Mouse (Mus musculus): Measurements from ENCODE around the gene Mrps30. TPM values are rescaled to one million over a fixed set of nuclear protein-coding genes. Genes with fewer than 3 reads are reported as not detected.

Mrps30 gene
- polyA plus RNA-seq (2014; fragmentation: Nextera tagmentation; extraction: Ambion mirVana): 42.4 and 45.4 TPM in 2 replicates

GRCm38 (mm10) chr13:118386511-118387447 lies at the start of gene Mrps30, which contains the start of gene B430218F22Rik:
Gene Mrps30 (minus strand): TSS chr13:118387252.
Gene B430218F22Rik (plus strand): TSS chr13:118386630.
- DNase-seq (ENCODE audit: low spot score) (peak; percentile 98), ATAC-seq (replicated peaks; ENCODE audit: insufficient number of reproducible peaks, low FRiP score, low TSS enrichment, low read depth) (peak; percentile 93)
- no peak within 1 kb of the TSS; the same call in 1 of the 2 replicates for H3K27ac ChIP-seq (replicated peaks; ENCODE audit: low read depth, low read length)
- H3K4me2 ChIP-seq (ENCODE audit: low read depth, low read length): peak within 1 kb of the TSS; percentile 62
- H3K4me3 ChIP-seq (ENCODE audit: low read depth, low read length): peak within 1 kb of the TSS; percentile 92
- H3K4me1 ChIP-seq (ENCODE audit: control insufficient read depth, insufficient read depth, low read length): no peaks in the 10 kb centered on the region
- no peaks in the 10 kb centered on the region; the same call in none of the 2 replicates for H3K36me3 ChIP-seq (replicated peaks; ENCODE audit: control insufficient read depth, insufficient read depth, low read depth, low read length)
- no peaks in the 10 kb centered on the region for H3K9me3 ChIP-seq (replicated peaks; ENCODE audit: control insufficient read depth, low read length)
- H3K27me3 ChIP-seq (ENCODE audit: control insufficient read depth, insufficient read depth, low read length): no peaks in the 10 kb centered on the region
- peak within 1 kb of the TSS; percentile 90 for H3K9ac ChIP-seq (replicated peaks; ENCODE audit: low read length)
- under 1% methylated on average over 91 of the region's 93 CpGs for WGBS

- H3K4me1 ChIP-seq (ENCODE audit: control insufficient read depth, insufficient read depth, low read length): no peaks in the 10 kb centered on the region
- no peaks in the 10 kb centered on the region for H3K36me3 ChIP-seq (replicated peaks; ENCODE audit: control insufficient read depth, insufficient read depth, low read depth, low read length)
- no peaks in the 10 kb centered on the region for H3K9me3 ChIP-seq (replicated peaks; ENCODE audit: control insufficient read depth, low read length)
- H3K27ac ChIP-seq (replicated peaks; ENCODE audit: low read depth, low read length): no peak overlapping the region
- ATAC-seq (replicated peaks; ENCODE audit: insufficient number of reproducible peaks, low FRiP score, low TSS enrichment, low read depth) (no peak), DNase-seq (ENCODE audit: low spot score) (no peak)
- no peaks in the 10 kb centered on the region for H3K27me3 ChIP-seq (ENCODE audit: control insufficient read depth, insufficient read depth, low read length)
- H3K4me2 ChIP-seq (ENCODE audit: low read depth, low read length): no peak overlapping the region
- H3K4me3 ChIP-seq (ENCODE audit: low read depth, low read length): no peak overlapping the region
- 91% methylated on average over 1 of the region's 1 CpGs for WGBS
- no peak overlapping the region for H3K9ac ChIP-seq (replicated peaks; ENCODE audit: low read length)
These were observed 33.8 kb upstream of the Mrps30 start for GRCm38 (mm10) chr13:118420847-118421246.

- no peak overlapping the region for H3K27ac ChIP-seq (replicated peaks; ENCODE audit: low read depth, low read length)
- H3K4me3 ChIP-seq (ENCODE audit: low read depth, low read length): no peak overlapping the region
- no peak for DNase-seq (ENCODE audit: low spot score)
- no peak for ATAC-seq (replicated peaks; ENCODE audit: insufficient number of reproducible peaks, low FRiP score, low TSS enrichment, low read depth)
- H3K27me3 ChIP-seq (ENCODE audit: control insufficient read depth, insufficient read depth, low read length): no peaks in the 10 kb centered on the region
- no peaks in the 10 kb centered on the region for H3K36me3 ChIP-seq (replicated peaks; ENCODE audit: control insufficient read depth, insufficient read depth, low read depth, low read length)
- no peaks in the 10 kb centered on the region for H3K9me3 ChIP-seq (replicated peaks; ENCODE audit: control insufficient read depth, low read length)
- no peak overlapping the region for H3K4me2 ChIP-seq (ENCODE audit: low read depth, low read length)
- no peaks in the 10 kb centered on the region for H3K4me1 ChIP-seq (ENCODE audit: control insufficient read depth, insufficient read depth, low read length)
- 85% methylated on average over 1 of the region's 1 CpGs for WGBS
- H3K9ac ChIP-seq (replicated peaks; ENCODE audit: low read length): no peak overlapping the region
These were observed 33.4 kb upstream of the Mrps30 start for GRCm38 (mm10) chr13:118420408-118420807.

GRCm38 (mm10) chr13:118418163-118418562 lies 31.1 kb upstream of the Mrps30 start:
- no peak for ATAC-seq (replicated peaks; ENCODE audit: insufficient number of reproducible peaks, low FRiP score, low TSS enrichment, low read depth)

GRCm38 (mm10) chr13:118411297-118411992 lies 24.4 kb upstream of the Mrps30 start:
- no peak overlapping the region for H3K9ac ChIP-seq (replicated peaks; ENCODE audit: low read length)
- H3K36me3 ChIP-seq (replicated peaks; ENCODE audit: control insufficient read depth, insufficient read depth, low read depth, low read length): no peaks in the 10 kb centered on the region
- no peak overlapping the region for H3K27ac ChIP-seq (replicated peaks; ENCODE audit: low read depth, low read length)
- no peaks in the 10 kb centered on the region for H3K4me1 ChIP-seq (ENCODE audit: control insufficient read depth, insufficient read depth, low read length)
- ATAC-seq (replicated peaks; ENCODE audit: insufficient number of reproducible peaks, low FRiP score, low TSS enrichment, low read depth) (no peak), DNase-seq (ENCODE audit: low spot score) (no peak)
- no peaks in the 10 kb centered on the region for H3K27me3 ChIP-seq (ENCODE audit: control insufficient read depth, insufficient read depth, low read length)
- H3K4me2 ChIP-seq (ENCODE audit: low read depth, low read length): no peak overlapping the region
- WGBS: 81% methylated on average over 6 of the region's 6 CpGs
- H3K4me3 ChIP-seq (ENCODE audit: low read depth, low read length): no peak overlapping the region
- H3K9me3 ChIP-seq (replicated peaks; ENCODE audit: control insufficient read depth, low read length): no peaks in the 10 kb centered on the region

More at GRCm38 (mm10) chr13:118418163-118418562, 31.1 kb upstream of the Mrps30 start:
- Histone ChIP-seq H3K27ac (replicated peaks; ENCODE audit: low read depth, low read length) (no peak overlapping the region), H3K4me1 (ENCODE audit: control insufficient read depth, insufficient read depth, low read length) (no peaks in the 10 kb centered on the region), H3K4me3 (ENCODE audit: low read depth, low read length) (no peak overlapping the region), H3K36me3 (replicated peaks; ENCODE audit: control insufficient read depth, insufficient read depth, low read depth, low read length) (no peaks in the 10 kb centered on the region), H3K4me2 (ENCODE audit: low read depth, low read length) (no peak overlapping the region), H3K9ac (replicated peaks; ENCODE audit: low read length) (no peak overlapping the region), H3K9me3 (replicated peaks; ENCODE audit: control insufficient read depth, low read length) (no peaks in the 10 kb centered on the region), H3K27me3 (ENCODE audit: control insufficient read depth, insufficient read depth, low read length) (no peaks in the 10 kb centered on the region)
- no peak for DNase-seq (ENCODE audit: low spot score)
- 69% methylated on average over 4 of the region's 4 CpGs for WGBS

GRCm38 (mm10) chr13:118403544-118403943 lies 16.5 kb upstream of the Mrps30 start:
- Histone ChIP-seq H3K4me2 (ENCODE audit: low read depth, low read length) (no peak overlapping the region), H3K4me3 (ENCODE audit: low read depth, low read length) (no peak overlapping the region), H3K27ac (replicated peaks; ENCODE audit: low read depth, low read length) (no peak overlapping the region), H3K9me3 (replicated peaks; ENCODE audit: control insufficient read depth, low read length) (no peaks in the 10 kb centered on the region), H3K9ac (replicated peaks; ENCODE audit: low read length) (no peak overlapping the region), H3K36me3 (replicated peaks; ENCODE audit: control insufficient read depth, insufficient read depth, low read depth, low read length) (no peaks in the 10 kb centered on the region), H3K27me3 (ENCODE audit: control insufficient read depth, insufficient read depth, low read length) (no peaks in the 10 kb centered on the region), H3K4me1 (ENCODE audit: control insufficient read depth, insufficient read depth, low read length) (no peaks in the 10 kb centered on the region)
- DNase-seq (ENCODE audit: low spot score): peak; percentile 89
- ATAC-seq (replicated peaks; ENCODE audit: insufficient number of reproducible peaks, low FRiP score, low TSS enrichment, low read depth): no peak

- H3K27ac ChIP-seq (replicated peaks; ENCODE audit: low read depth, low read length): no peak overlapping the region
- H3K4me2 ChIP-seq (ENCODE audit: low read depth, low read length): no peak overlapping the region
- H3K9ac ChIP-seq (replicated peaks; ENCODE audit: low read length): no peak overlapping the region
- peak; percentile 63 for DNase-seq (ENCODE audit: low spot score)
- H3K4me1 ChIP-seq (ENCODE audit: control insufficient read depth, insufficient read depth, low read length): no peaks in the 10 kb centered on the region
- 41% methylated on average over 6 of the region's 6 CpGs for WGBS
- no peaks in the 10 kb centered on the region for H3K36me3 ChIP-seq (replicated peaks; ENCODE audit: control insufficient read depth, insufficient read depth, low read depth, low read length)
- no peaks in the 10 kb centered on the region for H3K9me3 ChIP-seq (replicated peaks; ENCODE audit: control insufficient read depth, low read length)
- H3K27me3 ChIP-seq (ENCODE audit: control insufficient read depth, insufficient read depth, low read length): no peaks in the 10 kb centered on the region
- H3K4me3 ChIP-seq (ENCODE audit: low read depth, low read length): no peak overlapping the region
- ATAC-seq (replicated peaks; ENCODE audit: insufficient number of reproducible peaks, low FRiP score, low TSS enrichment, low read depth): 0 out of 2 replicates have a peak, but pooled peaks have one; percentile 58
These were observed 13.3 kb upstream of the Mrps30 start for GRCm38 (mm10) chr13:118400340-118400739.
